Mouse (Mus musculus) hindbrain, embryonic 10.5 days (tissue): ENCODE measurements around the gene Wdr48. TPM values are rescaled to one million over a fixed set of nuclear protein-coding genes. Genes with fewer than 3 reads are reported as not detected.

Experiments used
- polyA plus RNA-seq: library from polyadenylated mRNA; unstranded; fragments of >200 nt; fragmentation: Nextera tagmentation; extraction: Ambion mirVana; gene quantifications from 2 replicates; pipeline ENCODE4 v1.2.1, GENCODE M21; 2016

The Wdr48 gene
- polyA plus RNA-seq, 1 experiment from 2014 or later = 62.6 TPM

Other genes starting within 250 kb of the Wdr48 start
- gene Scn10a, start 175.6 kb upstream of the Wdr48 start, polyA plus RNA-seq = 0.14 and 0.21 TPM in 2 replicates
- gene Scn11a, start 69.4 kb upstream of the Wdr48 start, polyA plus RNA-seq = 0.08 and 0.10 TPM in 2 replicates
- gene Gorasp1, start 42.7 kb downstream of the Wdr48 start, polyA plus RNA-seq = 27.8 and 29.6 TPM in 2 replicates
- gene Ttc21a, start 42.7 kb downstream of the Wdr48 start, polyA plus RNA-seq = 0.71 and 1.4 TPM in 2 replicates
- gene Csrnp1, start 89.8 kb downstream of the Wdr48 start, polyA plus RNA-seq = 3.5 and 4.6 TPM in 2 replicates
- gene Xirp1, start 128.7 kb downstream of the Wdr48 start, polyA plus RNA-seq = 0.05 and 0.44 TPM in 2 replicates
- 6.3 and 8.2 TPM in 2 replicates for gene Cx3cr1, start 175.0 kb downstream of the Wdr48 start, polyA plus RNA-seq
- gene Ccr8, start 197.2 kb downstream of the Wdr48 start, polyA plus RNA-seq = not detected in 2 replicates
- gene Slc25a38, start 215.5 kb downstream of the Wdr48 start, polyA plus RNA-seq = 41.6 and 43.5 TPM in 2 replicates
- gene Rpsa, start 232.8 kb downstream of the Wdr48 start, polyA plus RNA-seq = 1,315 and 1,519 TPM in 2 replicates